Mouse (Mus musculus) cortical plate, adult 2 months (tissue): ENCODE results near the gene Dazap2.

Experiments
- CTCF ChIP-seq: fragments of 200-500 bp; IDR thresholded peaks from 2 replicates; pipeline ENCODE4 v1.5.1; 2011; ENCODE audit warnings: mild to moderate bottlenecking, control low read depth, low read length; ENCODE audit not compliant: insufficient read depth; ENCODE audit errors: extremely low read depth
- POLR2A ChIP-seq: fragments of 200-500 bp; IDR thresholded peaks from 2 replicates; pipeline ENCODE4 v1.6.1; 2011; ENCODE audit warnings: mild to moderate bottlenecking, low read length, control low read depth; ENCODE audit not compliant: insufficient read depth; ENCODE audit errors: extremely low read depth

DNA sequence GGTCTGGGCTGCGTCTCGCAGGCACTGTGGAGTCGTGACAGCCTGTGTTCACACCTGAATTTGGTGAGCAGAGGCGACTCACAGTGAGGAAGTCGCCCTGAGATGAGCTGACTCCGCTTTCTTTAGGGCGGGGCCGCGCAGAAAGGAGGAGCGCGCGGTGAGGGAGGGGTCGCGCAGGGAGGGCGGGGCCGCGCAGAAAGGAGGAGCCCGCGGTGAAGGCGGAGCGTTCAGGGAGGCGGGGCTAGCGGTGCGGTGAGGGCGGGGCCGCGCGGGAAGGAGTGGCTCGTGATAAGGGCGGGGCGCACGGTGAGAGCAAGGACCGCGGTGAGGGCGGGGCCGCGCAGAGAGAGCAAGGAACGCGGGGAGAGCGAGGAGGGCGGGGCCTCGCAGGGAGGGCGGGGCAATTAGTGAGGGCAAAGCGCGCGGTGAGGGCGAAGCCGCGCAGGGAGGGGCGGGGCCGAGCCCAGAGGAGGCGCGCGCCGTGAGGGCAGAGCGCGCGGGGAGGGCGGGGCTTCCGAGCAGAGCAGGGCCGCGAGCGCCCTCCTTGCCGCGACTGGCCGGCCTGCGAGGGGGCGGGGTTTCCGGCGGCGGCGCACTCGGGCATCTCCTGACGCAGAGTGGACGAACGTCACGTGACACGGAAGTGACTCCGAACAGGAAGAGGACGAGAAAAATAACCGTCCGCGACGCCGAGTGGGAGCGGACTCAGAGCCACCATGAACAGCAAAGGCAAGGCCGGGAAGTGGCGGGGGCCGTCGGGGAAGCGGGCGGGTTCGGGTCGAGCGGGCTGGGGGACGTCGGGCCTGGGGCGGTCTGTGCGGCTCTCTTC is at the start of gene Dazap2:
- TF ChIP-seq CTCF (no peak), POLR2A (peak; percentile 96)
